Mouse (Mus musculus) ES-E14 (cell line): ENCODE results near the gene Ackr3. TPM values are rescaled to one million over a fixed set of nuclear protein-coding genes. Genes with fewer than 3 reads are reported as not detected.

Source experiments
- DNase-seq: peaks from one replicate; pipeline ENCODE4 v3.0.0-alpha.2; 2013; ENCODE audit warnings: low read depth, low spot score
- H3K27ac ChIP-seq: 2 replicates; pipeline ENCODE4 v1.5.1; 2012; ENCODE audit warnings: low read depth, mild to moderate bottlenecking, low read length, moderate library complexity, mixed read lengths; ENCODE audit not compliant: poor library complexity, insufficient read depth, severe bottlenecking
- H3K36me3 ChIP-seq: 2 replicates; pipeline ENCODE4 v1.6.1; 2012; ENCODE audit warnings: mild to moderate bottlenecking, low read length, moderate library complexity, mixed read lengths; ENCODE audit not compliant: control insufficient read depth, poor library complexity, insufficient read depth, severe bottlenecking
- H3K4me1 ChIP-seq, 2 experiments: fragments of 150-350 bp in 1 of 2; sonication (generic) in 1 of 2; 2 replicates each; pipeline ENCODE4 v1.6.1; 2012; ENCODE audit warnings: low read length in 2 of 2, mild to moderate bottlenecking in 1 of 2, mixed read lengths in 1 of 2; ENCODE audit not compliant: control insufficient read depth in 2 of 2, insufficient read depth in 2 of 2, poor library complexity in 1 of 2
- H3K4me3 ChIP-seq, 2 experiments: fragments of 150-350 bp in 1 of 2; sonication (generic) in 1 of 2; 2 replicates each; pipeline ENCODE4 v1.5.1; 2012; ENCODE audit warnings: low read length in 2 of 2, low read depth in 1 of 2, mild to moderate bottlenecking in 1 of 2, mixed read lengths in 1 of 2; ENCODE audit not compliant: insufficient read depth in 1 of 2, poor library complexity in 1 of 2, severe bottlenecking in 1 of 2
- H3K9ac ChIP-seq: 2 replicates; pipeline ENCODE4 v1.6.1; 2012; ENCODE audit warnings: low read depth, mild to moderate bottlenecking, low read length, mixed read lengths; ENCODE audit not compliant: poor library complexity, insufficient read depth, severe bottlenecking
- H3K9me3 ChIP-seq: fragments of 150-350 bp; sonication (generic); 2 replicates; pipeline ENCODE4 v1.6.1; 2012; ENCODE audit warnings: low read depth, mild to moderate bottlenecking, low read length; ENCODE audit not compliant: control insufficient read depth, insufficient read depth
- CHD2 ChIP-seq: IDR thresholded peaks from 2 replicates; pipeline ENCODE4 v1.6.1; 2014; ENCODE audit warnings: mild to moderate bottlenecking, low read depth, low read length, inconsistent platforms
- HCFC1 ChIP-seq: IDR thresholded peaks from 2 replicates; pipeline ENCODE4 v1.6.1; 2012; ENCODE audit warnings: low read length, inconsistent platforms, borderline replicate concordance; ENCODE audit not compliant: insufficient read depth
- MAFK ChIP-seq: IDR thresholded peaks from 2 replicates; pipeline ENCODE4 v1.6.1; 2014; ENCODE audit warnings: mild to moderate bottlenecking, low read depth, low read length, inconsistent platforms; ENCODE audit not compliant: insufficient read depth
- ZC3H11A ChIP-seq: IDR thresholded peaks from 2 replicates; pipeline ENCODE4 v1.6.1; 2012; ENCODE audit warnings: low read depth, mild to moderate bottlenecking, inconsistent platforms, low read length, borderline replicate concordance
- ZNF384 ChIP-seq: IDR thresholded peaks from 2 replicates; pipeline ENCODE4 v1.6.1; 2012; ENCODE audit warnings: low read depth, low read length, inconsistent platforms
- in situ Hi-C, 2 experiments: fragments of 600-800 bp; cut with MboI; formaldehyde crosslinking; loops; one replicate each; pipeline ENCODE4 v1.15.1; 2025; ENCODE audit warnings: low sequenced_read_pairs in 2 of 2, inconsistent platforms in 1 of 2; ENCODE audit not compliant: unreplicated experiment in 2 of 2
- total RNA-seq: library from RNA; depleted of rRNA; stranded (reverse); fragments of 300-350 nt; gene quantifications from 2 replicates; pipeline ENCODE4 v1.2.3, GENCODE M21; 2012

Ackr3 gene
- total RNA-seq, 1 experiment, result 2.2 TPM

GRCm38 (mm10) chr1:90205223-90205622 is 1.4 kb downstream of the Ackr3 start:
- no peaks in the 10 kb centered on the region for H3K36me3 ChIP-seq
- in situ Hi-C loops, result no loop called here
- no peak for DNase-seq
- TF ChIP-seq ZC3H11A, result no peak
- TF ChIP-seq CHD2, result no peak
- no peak for TF ChIP-seq MAFK
- no peak for TF ChIP-seq HCFC1
- TF ChIP-seq ZNF384, result no peak
- H3K4me3 ChIP-seq, result no peak overlapping the region
- no peaks in the 10 kb centered on the region for H3K9me3 ChIP-seq
- no peak overlapping the region for H3K9ac ChIP-seq
- H3K4me1 ChIP-seq, result peaks cover 3 to 22% of the 10 kb centered on the region in 2 experiments; a peak in 3 of 4 replicates
- H3K27ac ChIP-seq, result no peak overlapping the region

GRCm38 (mm10) chr1:90206684-90207083 is 2.9 kb downstream of the Ackr3 start:
- H3K9me3 ChIP-seq, result no peaks in the 10 kb centered on the region
- in situ Hi-C loops, result no loop called here
- H3K27ac ChIP-seq, result no peak overlapping the region
- no peak for TF ChIP-seq MAFK
- no peaks in the 10 kb centered on the region for H3K36me3 ChIP-seq
- DNase-seq, result no peak
- H3K9ac ChIP-seq, result no peak overlapping the region
- peaks cover 3 to 17% of the 10 kb centered on the region in 2 experiments; a peak in 3 of 4 replicates for H3K4me1 ChIP-seq
- no peak overlapping the region for H3K4me3 ChIP-seq

GRCm38 (mm10) chr1:90207279-90207678 is 3.5 kb downstream of the Ackr3 start:
- Histone ChIP-seq H3K36me3 (no peaks in the 10 kb centered on the region), H3K9me3 (no peaks in the 10 kb centered on the region), H3K4me1 (peaks cover 0 to 14% of the 10 kb centered on the region in 2 experiments; a peak in 2 of 4 replicates), H3K9ac (no peak overlapping the region), H3K4me3 (no peak overlapping the region), H3K27ac (no peak overlapping the region)
- in situ Hi-C loops, result no loop called here
- DNase-seq, result no peak
- no peak for TF ChIP-seq CHD2
- no peak for TF ChIP-seq HCFC1
- TF ChIP-seq ZC3H11A, result no peak
- no peak for TF ChIP-seq ZNF384
- TF ChIP-seq MAFK, result no peak

- no peak overlapping the region for H3K4me3 ChIP-seq
- peaks cover 0 to 14% of the 10 kb centered on the region in 2 experiments; a peak in 2 of 4 replicates for H3K4me1 ChIP-seq
- in situ Hi-C loops, result no loop called here
- TF ChIP-seq CHD2, result no peak
- no peak for TF ChIP-seq ZC3H11A
- no peak for TF ChIP-seq ZNF384
- TF ChIP-seq HCFC1, result no peak
- no peak for TF ChIP-seq MAFK
- H3K36me3 ChIP-seq, result no peaks in the 10 kb centered on the region
- H3K27ac ChIP-seq, result no peak overlapping the region
- no peak for DNase-seq
- no peaks in the 10 kb centered on the region for H3K9me3 ChIP-seq
- H3K9ac ChIP-seq, result no peak overlapping the region
Measured at GRCm38 (mm10) chr1:90207739-90208502, 4.1 kb downstream of the Ackr3 start.
